Mouse (Mus musculus): ENCODE data around the gene Adamts14. TPM values are rescaled to one million over a fixed set of nuclear protein-coding genes. Genes with fewer than 3 reads are reported as not detected.

The Adamts14 gene
- polyA plus RNA-seq, 1 experiment from 2014 or later = 0.31 TPM

DNA sequence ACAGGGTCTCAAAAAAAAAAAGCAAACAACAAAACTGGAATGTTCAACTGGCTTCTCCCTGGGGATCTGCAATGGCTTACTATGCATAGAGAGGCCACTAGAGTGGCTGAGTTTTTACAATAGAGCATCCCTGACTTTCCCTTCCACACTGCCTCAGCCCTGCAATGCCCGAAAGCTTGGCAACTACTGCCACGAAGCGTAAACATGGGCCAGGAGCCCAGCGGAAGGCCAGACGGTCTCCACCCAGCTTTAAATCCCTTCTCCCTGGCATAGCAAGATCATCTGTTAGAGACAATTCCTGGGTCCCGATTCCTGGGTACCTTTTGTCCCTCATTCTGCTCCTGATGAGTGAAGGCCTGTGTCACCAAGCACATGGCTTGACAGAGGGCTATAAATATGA lies 30.8 kb upstream of the Adamts14 start:
- 85% methylated on average over 6 of the region's 6 CpGs for WGBS
- H3K27ac ChIP-seq (ENCODE audit: low read depth, low read length) = no peak overlapping the region
- no peak overlapping the region for H3K4me3 ChIP-seq (ENCODE audit: low read depth, low read length)
- ATAC-seq (ENCODE audit: low FRiP score) (no peak), DNase-seq (ENCODE audit: low spot score, missing footprints) (no peak)
- H3K9me3 ChIP-seq (ENCODE audit: control insufficient read depth, low read length) = no peaks in the 10 kb centered on the region
- H3K27me3 ChIP-seq (ENCODE audit: control insufficient read depth, insufficient read depth, low read length) = no peaks in the 10 kb centered on the region
- H3K9ac ChIP-seq (ENCODE audit: low read length) = no peak overlapping the region
- no peak overlapping the region for H3K4me2 ChIP-seq
- no peaks in the 10 kb centered on the region for H3K36me3 ChIP-seq (ENCODE audit: control insufficient read depth, insufficient read depth, low read length)
- no peaks in the 10 kb centered on the region for H3K4me1 ChIP-seq (ENCODE audit: control insufficient read depth, insufficient read depth, low read length)

DNA sequence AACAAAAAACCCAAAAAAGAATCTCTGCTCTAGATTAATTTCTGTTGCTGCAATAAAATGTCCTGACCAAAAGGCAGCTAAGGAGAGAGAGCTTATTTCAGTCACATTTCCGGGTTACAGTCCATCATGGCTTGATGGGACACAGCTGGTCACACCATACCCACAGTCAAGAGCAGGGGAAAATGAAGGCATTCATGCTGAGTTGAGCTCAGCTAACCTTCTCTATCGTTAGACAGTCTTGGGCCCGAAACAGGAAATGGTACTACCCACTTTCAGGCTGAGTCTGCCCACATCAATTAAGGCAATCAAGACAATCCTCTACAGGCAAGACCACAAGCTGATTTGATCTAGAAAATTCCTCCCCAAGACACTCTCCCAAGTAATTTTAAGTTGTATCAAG lies 27.8 kb upstream of the Adamts14 start:
- Histone ChIP-seq H3K9me3 (ENCODE audit: control insufficient read depth, low read length) (no peaks in the 10 kb centered on the region), H3K27ac (ENCODE audit: low read depth, low read length) (no peak overlapping the region), H3K4me1 (ENCODE audit: control insufficient read depth, insufficient read depth, low read length) (no peaks in the 10 kb centered on the region), H3K9ac (ENCODE audit: low read length) (no peak overlapping the region), H3K4me3 (ENCODE audit: low read depth, low read length) (no peak overlapping the region), H3K36me3 (ENCODE audit: control insufficient read depth, insufficient read depth, low read length) (no peaks in the 10 kb centered on the region), H3K27me3 (ENCODE audit: control insufficient read depth, insufficient read depth, low read length) (no peaks in the 10 kb centered on the region), H3K4me2 (no peak overlapping the region)
- WGBS = 85% methylated on average over 3 of the region's 3 CpGs
- DNase-seq (ENCODE audit: low spot score, missing footprints) (no peak), ATAC-seq (ENCODE audit: low FRiP score) (no peak)

DNA sequence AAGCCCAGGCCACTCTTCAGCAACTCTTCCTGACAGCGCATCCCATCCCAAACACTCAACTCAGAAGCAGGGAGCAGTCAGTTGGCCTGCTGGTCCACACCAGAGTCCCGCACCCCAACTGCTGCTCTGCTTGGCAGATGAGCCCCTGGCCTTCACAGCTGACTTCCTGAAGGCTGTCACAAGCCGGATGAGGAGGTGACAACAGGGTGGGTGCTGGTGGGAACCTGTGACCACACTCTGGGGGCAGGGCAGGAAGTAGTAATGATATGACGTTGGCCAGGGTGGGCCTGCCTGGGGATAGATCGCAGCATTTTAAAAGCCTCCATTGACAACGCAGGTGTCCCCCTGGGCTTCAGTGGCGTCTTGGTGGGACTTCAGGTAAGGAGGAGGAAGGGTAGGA lies 24.2 kb upstream of the Adamts14 start, which contains the start of gene Prf1:
Gene Prf1 (plus strand): TSS at position 357 of the 400 bp plus-strand sequence.
- H3K4me2 ChIP-seq = no peak within 1 kb of the TSS
- no peak within 1 kb of the TSS for H3K27ac ChIP-seq (ENCODE audit: low read depth, low read length)
- no peaks in the 10 kb centered on the region for H3K4me1 ChIP-seq (ENCODE audit: control insufficient read depth, insufficient read depth, low read length)
- no peaks in the 10 kb centered on the region for H3K36me3 ChIP-seq (ENCODE audit: control insufficient read depth, insufficient read depth, low read length)
- no peak for DNase-seq (ENCODE audit: low spot score, missing footprints)
- H3K9me3 ChIP-seq (ENCODE audit: control insufficient read depth, low read length) = no peaks in the 10 kb centered on the region
- no peak within 1 kb of the TSS for H3K9ac ChIP-seq (ENCODE audit: low read length)
- H3K4me3 ChIP-seq (ENCODE audit: low read depth, low read length) = no peak within 1 kb of the TSS
- H3K27me3 ChIP-seq (ENCODE audit: control insufficient read depth, insufficient read depth, low read length) = no peaks in the 10 kb centered on the region
- no peak for ATAC-seq (ENCODE audit: low FRiP score)
- WGBS = 91% methylated on average over 7 of the region's 7 CpGs

DNA sequence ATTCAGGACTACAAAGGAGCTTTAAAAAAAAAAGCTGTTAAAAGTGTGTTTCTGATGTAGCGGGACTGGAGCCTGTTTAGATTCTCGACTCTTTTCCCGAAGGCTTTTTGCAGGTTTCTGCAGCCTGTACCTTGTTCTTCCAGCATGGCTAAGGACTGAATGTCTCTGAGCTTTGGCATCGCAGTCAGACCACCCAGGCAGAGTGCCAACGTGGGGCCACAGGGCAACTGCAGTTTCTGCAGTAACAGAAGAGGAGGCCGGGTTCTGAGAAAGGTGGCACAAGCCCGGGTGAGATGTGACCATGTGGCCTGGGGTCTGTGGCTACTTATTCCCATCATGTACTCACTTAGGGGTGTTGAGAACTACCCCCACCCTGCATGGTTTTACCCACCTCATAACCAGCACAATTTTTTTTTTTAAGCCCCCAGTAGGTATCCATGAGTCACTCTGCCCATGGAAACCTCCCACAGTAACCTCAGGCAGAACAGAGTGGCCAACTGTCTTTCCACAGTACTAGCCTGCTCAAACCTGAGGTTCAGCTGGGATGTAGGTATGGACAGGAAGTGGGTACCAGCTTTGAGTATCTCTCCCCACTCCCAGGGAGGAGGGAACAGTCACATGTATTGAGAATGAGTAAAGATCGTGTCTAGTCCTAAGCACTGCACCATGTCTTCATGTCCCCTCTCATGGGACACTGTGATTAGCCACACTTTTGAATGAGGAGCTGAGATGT lies 23.6 kb upstream of the Adamts14 start:
- DNase-seq (ENCODE audit: low spot score, missing footprints) (no peak), ATAC-seq (ENCODE audit: low FRiP score) (no peak)
- H3K27ac ChIP-seq (ENCODE audit: low read depth, low read length) = no peak overlapping the region
- H3K9ac ChIP-seq (ENCODE audit: low read length) = no peak overlapping the region
- WGBS = 90% methylated on average over 8 of the region's 8 CpGs
- H3K4me3 ChIP-seq (ENCODE audit: low read depth, low read length) = no peak overlapping the region
- H3K36me3 ChIP-seq (ENCODE audit: control insufficient read depth, insufficient read depth, low read length) = no peaks in the 10 kb centered on the region
- H3K4me1 ChIP-seq (ENCODE audit: control insufficient read depth, insufficient read depth, low read length) = no peaks in the 10 kb centered on the region
- H3K9me3 ChIP-seq (ENCODE audit: control insufficient read depth, low read length) = no peaks in the 10 kb centered on the region
- no peaks in the 10 kb centered on the region for H3K27me3 ChIP-seq (ENCODE audit: control insufficient read depth, insufficient read depth, low read length)
- no peak overlapping the region for H3K4me2 ChIP-seq

DNA sequence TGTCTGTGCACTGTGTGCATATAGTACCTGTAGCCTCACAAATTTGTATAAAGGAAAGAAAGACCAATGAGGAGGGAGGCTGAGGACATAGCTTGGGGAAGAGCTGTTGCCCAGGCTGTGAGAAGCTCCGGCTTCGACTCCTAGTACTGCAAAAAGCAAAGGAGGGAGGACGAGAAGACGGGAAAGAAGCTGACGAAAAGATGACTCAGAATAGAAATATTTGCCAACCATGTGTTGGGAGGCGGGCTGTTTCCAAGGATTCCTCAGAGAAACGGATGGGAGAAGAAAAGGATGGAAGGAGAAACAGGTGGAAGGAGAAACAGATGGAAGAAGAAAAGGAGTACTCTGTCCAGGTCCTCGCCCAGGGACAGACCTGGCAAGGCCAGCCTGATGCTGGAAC lies 21.0 kb upstream of the Adamts14 start:
- Histone ChIP-seq H3K27ac (ENCODE audit: low read depth, low read length) (no peak overlapping the region), H3K4me1 (ENCODE audit: control insufficient read depth, insufficient read depth, low read length) (no peaks in the 10 kb centered on the region), H3K9ac (ENCODE audit: low read length) (no peak overlapping the region), H3K4me3 (ENCODE audit: low read depth, low read length) (no peak overlapping the region), H3K9me3 (ENCODE audit: control insufficient read depth, low read length) (no peaks in the 10 kb centered on the region), H3K27me3 (ENCODE audit: control insufficient read depth, insufficient read depth, low read length) (no peaks in the 10 kb centered on the region), H3K4me2 (no peak overlapping the region), H3K36me3 (ENCODE audit: control insufficient read depth, insufficient read depth, low read length) (no peaks in the 10 kb centered on the region)
- ATAC-seq (ENCODE audit: low FRiP score) (no peak), DNase-seq (ENCODE audit: low spot score, missing footprints) (peak; percentile 35)
- WGBS = 89% methylated on average over 8 of the region's 8 CpGs

DNA sequence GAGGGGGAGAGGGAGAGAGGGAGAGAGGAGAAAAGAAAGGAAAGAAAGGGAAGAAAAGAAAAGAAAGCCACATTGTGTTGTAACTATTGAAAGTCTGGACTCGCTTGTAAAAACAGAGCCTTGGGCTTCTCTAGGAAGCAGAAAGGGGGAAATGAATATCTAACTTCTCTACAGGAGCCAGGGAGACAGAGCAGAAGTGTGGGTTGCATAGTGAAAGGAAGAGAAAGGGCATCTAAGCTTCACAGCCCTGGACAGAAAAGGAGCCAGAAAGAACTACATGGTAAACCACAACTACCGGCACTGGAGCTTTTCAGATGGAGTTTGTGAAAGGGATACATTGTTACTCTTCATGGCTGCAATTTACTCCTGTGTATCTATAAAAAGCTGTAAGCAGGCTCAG lies 17.2 kb upstream of the Adamts14 start:
- DNase-seq (ENCODE audit: low spot score, missing footprints) (peak; percentile 31), ATAC-seq (ENCODE audit: low FRiP score) (no peak)
- Histone ChIP-seq H3K9me3 (ENCODE audit: control insufficient read depth, low read length) (no peaks in the 10 kb centered on the region), H3K36me3 (ENCODE audit: control insufficient read depth, insufficient read depth, low read length) (no peaks in the 10 kb centered on the region), H3K27me3 (ENCODE audit: control insufficient read depth, insufficient read depth, low read length) (no peaks in the 10 kb centered on the region), H3K27ac (ENCODE audit: low read depth, low read length) (no peak overlapping the region), H3K9ac (ENCODE audit: low read length) (no peak overlapping the region), H3K4me3 (ENCODE audit: low read depth, low read length) (no peak overlapping the region), H3K4me1 (ENCODE audit: control insufficient read depth, insufficient read depth, low read length) (no peaks in the 10 kb centered on the region), H3K4me2 (no peak overlapping the region)
- 66% methylated on average over 2 of the region's 2 CpGs for WGBS

DNA sequence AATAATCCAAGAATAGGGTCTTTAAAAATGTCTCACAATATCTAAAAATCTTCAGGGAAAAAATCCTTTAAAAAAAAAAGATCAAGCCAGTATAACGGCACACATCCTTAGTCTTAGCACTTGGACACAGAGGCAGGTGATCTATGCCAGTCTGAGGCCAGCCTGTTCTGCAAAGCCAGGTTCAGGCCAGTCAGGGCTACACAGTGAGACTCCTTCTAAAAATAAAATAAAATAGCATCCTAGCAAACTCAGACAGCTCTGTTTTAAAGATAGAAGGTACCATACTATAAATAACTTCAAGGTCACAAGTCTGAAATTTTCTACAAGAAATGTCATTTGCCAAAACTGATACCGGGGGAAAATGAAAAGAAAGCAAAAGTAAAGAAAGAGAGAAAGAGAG lies 16.8 kb upstream of the Adamts14 start:
- Histone ChIP-seq H3K4me2 (no peak overlapping the region), H3K36me3 (ENCODE audit: control insufficient read depth, insufficient read depth, low read length) (no peaks in the 10 kb centered on the region), H3K27me3 (ENCODE audit: control insufficient read depth, insufficient read depth, low read length) (no peaks in the 10 kb centered on the region), H3K9ac (ENCODE audit: low read length) (no peak overlapping the region), H3K4me3 (ENCODE audit: low read depth, low read length) (no peak overlapping the region), H3K4me1 (ENCODE audit: control insufficient read depth, insufficient read depth, low read length) (no peaks in the 10 kb centered on the region), H3K27ac (ENCODE audit: low read depth, low read length) (no peak overlapping the region), H3K9me3 (ENCODE audit: control insufficient read depth, low read length) (no peaks in the 10 kb centered on the region)
- ATAC-seq (ENCODE audit: low FRiP score) (no peak), DNase-seq (ENCODE audit: low spot score, missing footprints) (no peak)
- 92% methylated on average over 2 of the region's 2 CpGs for WGBS

DNA sequence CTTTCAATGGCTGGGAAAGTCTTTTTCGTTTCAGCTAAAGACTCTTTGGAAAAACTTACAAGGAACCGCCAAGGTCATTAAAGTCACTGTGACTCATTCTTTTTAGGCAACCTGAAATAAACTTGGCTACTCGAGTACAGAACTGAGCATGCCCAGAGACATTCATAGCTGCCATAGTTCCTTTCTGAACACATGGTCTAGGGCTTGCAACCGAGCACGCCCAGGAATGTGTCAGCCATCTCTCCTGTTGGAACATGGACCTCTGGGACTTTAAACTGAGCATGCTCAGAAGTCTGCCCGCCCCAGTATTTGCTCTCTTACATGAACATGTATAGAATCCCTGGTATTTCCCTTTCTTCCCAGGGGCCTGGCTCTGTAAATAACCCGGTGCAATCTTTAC lies 13.0 kb upstream of the Adamts14 start:
- Histone ChIP-seq H3K27ac (ENCODE audit: low read depth, low read length) (no peak overlapping the region), H3K9me3 (ENCODE audit: control insufficient read depth, low read length) (no peaks in the 10 kb centered on the region), H3K9ac (ENCODE audit: low read length) (no peak overlapping the region), H3K36me3 (ENCODE audit: control insufficient read depth, insufficient read depth, low read length) (no peaks in the 10 kb centered on the region), H3K4me3 (ENCODE audit: low read depth, low read length) (no peak overlapping the region), H3K4me2 (no peak overlapping the region), H3K4me1 (ENCODE audit: control insufficient read depth, insufficient read depth, low read length) (no peaks in the 10 kb centered on the region), H3K27me3 (ENCODE audit: control insufficient read depth, insufficient read depth, low read length) (no peaks in the 10 kb centered on the region)
- 68% methylated on average over 7 of the region's 7 CpGs for WGBS
- ATAC-seq (ENCODE audit: low FRiP score) (no peak), DNase-seq (ENCODE audit: low spot score, missing footprints) (no peak)

DNA sequence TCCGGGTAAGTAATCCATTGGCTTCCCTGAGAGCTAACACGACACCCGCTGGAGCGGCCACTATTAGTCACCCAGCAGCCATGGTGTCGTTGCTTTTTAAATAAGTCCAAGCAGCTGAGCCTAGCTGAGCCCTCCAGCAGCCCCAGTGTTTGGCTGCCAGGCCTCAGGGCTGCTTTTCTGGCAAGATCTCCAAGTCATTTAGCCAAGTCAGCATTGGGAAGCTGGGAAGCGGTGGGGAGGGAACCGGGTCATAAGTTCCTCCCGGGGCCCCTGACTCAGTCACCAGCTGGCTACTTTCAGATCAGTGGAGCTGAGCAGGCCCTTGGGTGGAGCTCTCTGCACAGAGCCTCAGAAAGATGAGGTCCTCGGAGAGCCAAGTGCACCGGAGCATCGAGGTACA lies 12.0 kb upstream of the Adamts14 start:
- H3K36me3 ChIP-seq (ENCODE audit: control insufficient read depth, insufficient read depth, low read length) = no peaks in the 10 kb centered on the region
- no peak overlapping the region for H3K9ac ChIP-seq (ENCODE audit: low read length)
- H3K27me3 ChIP-seq (ENCODE audit: control insufficient read depth, insufficient read depth, low read length) = no peaks in the 10 kb centered on the region
- ATAC-seq (ENCODE audit: low FRiP score) (no peak), DNase-seq (ENCODE audit: low spot score, missing footprints) (no peak)
- no peak overlapping the region for H3K4me3 ChIP-seq (ENCODE audit: low read depth, low read length)
- no peaks in the 10 kb centered on the region for H3K9me3 ChIP-seq (ENCODE audit: control insufficient read depth, low read length)
- no peak overlapping the region for H3K27ac ChIP-seq (ENCODE audit: low read depth, low read length)
- 79% methylated on average over 11 of the region's 11 CpGs for WGBS
- H3K4me1 ChIP-seq (ENCODE audit: control insufficient read depth, insufficient read depth, low read length) = no peaks in the 10 kb centered on the region
- no peak overlapping the region for H3K4me2 ChIP-seq
